Mouse (Mus musculus): Measurements from ENCODE around the gene Perp.

GRCm38 (mm10) chr10:18827936-18828335 is 16.9 kb upstream of the Perp start:
- TF ChIP-seq EP300 (IDR thresholded peaks at IDR 0.05; ENCODE audit: low read depth): no peak
- no peak for TF ChIP-seq CTCF (IDR thresholded peaks at IDR 0.05; ENCODE audit: low read depth)
